Mouse (Mus musculus) liver, adult 2 months (tissue): ENCODE measurements around the gene Nup62.

ENCODE experiments used
- CTCF ChIP-seq: fragments of 200-500 bp; IDR thresholded peaks from 2 replicates; pipeline ENCODE4 v1.5.1; 2011; ENCODE audit warnings: low read depth, low read length, control low read depth
- POLR2A ChIP-seq: fragments of 200-500 bp; IDR thresholded peaks from 2 replicates; pipeline ENCODE4 v1.6.1; 2011; ENCODE audit warnings: low read length, control low read depth; ENCODE audit not compliant: insufficient read depth; ENCODE audit errors: extremely low read depth

GRCm38 (mm10) chr7:44838073-44838472 is 22.2 kb downstream of the Nup62 start:
- TF ChIP-seq POLR2A (no peak), CTCF (no peak)
